Comparison of ENCODE assay signal across 20 mouse cellular contexts in the genomic region with DNA sequence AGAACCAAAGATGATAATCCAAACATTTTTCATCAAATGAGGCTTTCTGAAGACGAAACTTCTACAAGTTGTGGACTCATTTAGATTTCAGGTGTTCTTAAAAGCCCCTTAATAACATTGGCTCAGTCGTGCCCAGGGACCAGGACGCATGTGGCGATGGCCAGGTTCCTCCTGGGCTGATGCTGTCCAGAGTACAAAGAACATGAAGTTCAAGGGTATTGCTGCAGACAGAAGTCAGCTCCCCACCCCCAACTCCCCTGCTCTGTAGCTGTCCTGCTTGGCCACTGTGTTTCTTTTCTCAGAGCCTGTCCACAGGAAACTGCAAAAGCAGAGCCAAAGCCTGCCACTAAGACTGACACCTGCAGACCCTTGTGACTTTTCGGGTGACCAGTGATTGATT.
"Had no signal": no experiment of that assay in that cellular context is flagged by ENCODE, and none has a peak within 500 bp of the region (broad histone marks: within the 10 kb centered on the region; RNA-seq: fewer than 3 reads in every experiment).

No protein-coding gene starts in this region.

- H3K36me3 ChIP-seq: limb, embryonic 10.5 days; limb, embryonic 13.5 days; midbrain, embryonic 10.5 days; midbrain, embryonic 13.5 days; neural tube, embryonic 13.5 days had no signal

- H3K9me3 ChIP-seq: limb, embryonic 10.5 days; limb, embryonic 13.5 days; megakaryocyte, embryonic 14.5 days; midbrain, embryonic 10.5 days; midbrain, embryonic 13.5 days; neural tube, embryonic 13.5 days had no signal

- H3K9ac ChIP-seq: limb, embryonic 13.5 days; liver, embryonic 14.5 days; liver, postnatal 0 days; lung, embryonic 14.5 days; midbrain, embryonic 13.5 days; neural tube, embryonic 13.5 days had no signal

- H3K4me3 ChIP-seq: layer of hippocampus, adult 2 months; limb, embryonic 10.5 days; limb, embryonic 13.5 days; megakaryocyte, embryonic 14.5 days; midbrain, embryonic 10.5 days; midbrain, embryonic 13.5 days; myocyte; neural tube, embryonic 13.5 days had no signal

- H3K4me2 ChIP-seq: limb, embryonic 13.5 days; lung, embryonic 14.5 days; midbrain, embryonic 13.5 days; neural tube, embryonic 13.5 days had no signal

- H3K4me1 ChIP-seq: megakaryocyte, embryonic 14.5 days had no signal

- ATAC-seq: liver, postnatal 0 days; lung, postnatal 0 days; midbrain, embryonic 13.5 days; midbrain, embryonic 16.5 days had no signal

- DNase-seq: kidney, postnatal 25 days; layer of hippocampus, adult 9-11 months; liver; liver, postnatal 0 days; lung, embryonic 14.5 days; lung, postnatal 36 days; thymus, adult 18-20 months; thymus, postnatal 36 days had no signal

- H3K27ac ChIP-seq: kidney, postnatal 0 days; layer of hippocampus, adult 2 months; limb, embryonic 10.5 days; limb, embryonic 13.5 days; liver, embryonic 14.5 days; midbrain, embryonic 10.5 days; midbrain, embryonic 13.5 days; neural tube, embryonic 13.5 days had no signal

- H3K27me3 ChIP-seq: limb, embryonic 13.5 days; megakaryocyte, embryonic 14.5 days; midbrain, embryonic 13.5 days; neural tube, embryonic 13.5 days had no signal
